Mouse (Mus musculus): Measurements from ENCODE around the gene Fblim1. TPM values are rescaled to one million over a fixed set of nuclear protein-coding genes. Genes with fewer than 3 reads are reported as not detected.
A peak's percentile ranks its signal among the peaks of the same experiment; 100 is the strongest.

Fblim1 gene
- not detected in 2 replicates for total RNA-seq (2015)
- not detected in 2 replicates for total RNA-seq (2017)

DNA sequence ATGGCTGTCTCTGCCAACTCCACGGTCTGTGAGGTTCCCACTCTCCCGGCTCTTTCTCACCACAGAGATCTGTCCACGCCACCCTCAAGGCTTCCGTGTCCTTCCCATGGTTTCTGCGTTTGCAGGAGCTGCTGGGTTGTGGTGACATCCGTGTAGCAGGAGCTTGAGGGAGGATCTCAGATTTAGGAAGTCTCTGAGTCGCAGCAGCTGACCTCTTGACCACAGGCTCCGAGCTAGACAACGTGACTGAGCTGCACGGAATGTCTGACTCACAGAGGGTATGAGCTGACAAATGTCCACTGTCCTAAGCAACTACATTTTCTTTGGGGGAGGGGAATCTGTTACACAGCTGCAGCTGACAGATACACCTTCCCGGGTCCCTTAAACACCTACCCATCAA lies at the start of gene Fblim1:
TSS of gene Fblim1 (minus strand) at position 236 of the 400 bp plus-strand sequence.
- no peak for ATAC-seq (ENCODE audit: poor library complexity, severe bottlenecking)

DNA sequence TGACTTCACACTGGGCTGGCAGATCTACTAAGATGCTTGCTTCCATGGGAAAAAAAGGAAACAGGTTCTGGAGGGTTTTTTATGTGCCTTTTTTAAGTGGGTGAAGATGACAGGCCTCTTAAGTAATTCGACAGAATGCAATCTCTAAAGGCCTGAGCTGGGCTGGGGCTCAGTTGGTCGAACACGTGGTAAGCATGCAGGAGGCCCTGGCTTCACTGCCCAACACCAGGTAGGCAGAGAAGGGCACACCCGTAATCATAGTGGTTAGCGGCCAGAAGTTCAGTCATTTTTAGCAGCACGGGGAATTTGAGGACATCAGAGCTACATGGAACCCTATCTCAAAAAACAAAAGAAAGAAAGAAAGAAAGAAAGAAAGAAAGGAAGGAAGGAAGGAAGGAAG lies 48.6 kb upstream of the Fblim1 start:
- no peak for ATAC-seq (ENCODE audit: poor library complexity, severe bottlenecking)

DNA sequence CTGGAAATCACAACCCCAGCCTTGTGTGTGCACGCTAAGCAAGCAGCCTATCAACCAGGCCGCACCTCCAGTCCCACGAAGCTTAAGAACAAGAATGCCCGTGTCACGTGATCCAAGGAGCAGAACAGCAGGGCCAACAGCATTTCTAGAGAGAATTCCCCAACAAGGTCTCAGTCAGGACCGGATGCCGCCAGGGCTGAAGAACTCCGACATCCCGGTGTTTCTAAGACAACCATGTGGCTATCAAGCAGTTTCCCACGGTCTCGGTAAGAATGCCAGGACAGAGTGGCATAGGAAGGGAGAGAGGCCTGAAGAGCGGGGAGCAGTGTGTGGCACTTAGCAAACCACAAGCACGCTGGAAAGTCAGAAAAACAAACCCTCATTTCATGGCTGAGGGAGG lies 47.9 kb upstream of the Fblim1 start:
- no peak for ATAC-seq (ENCODE audit: poor library complexity, severe bottlenecking)

DNA sequence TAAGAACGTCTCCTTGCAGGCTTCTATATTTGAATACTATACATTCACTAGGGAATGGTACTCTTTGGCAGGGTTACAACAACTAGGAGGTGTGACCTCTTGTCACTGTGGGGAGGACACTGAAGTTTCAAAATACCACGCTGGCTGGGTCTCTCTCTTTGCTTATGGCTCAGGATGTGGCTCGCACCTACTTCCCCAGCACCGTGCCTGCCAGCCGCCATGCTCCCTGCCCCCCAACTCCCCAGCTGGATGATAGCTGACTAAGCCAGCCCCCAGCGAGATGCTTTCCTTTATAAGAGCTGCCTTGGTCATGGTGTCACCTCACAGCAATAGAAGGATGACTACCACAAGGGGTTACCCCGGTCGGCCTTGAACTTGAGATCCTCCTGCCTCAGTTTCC lies 47.1 kb upstream of the Fblim1 start:
- no peak for ATAC-seq (ENCODE audit: poor library complexity, severe bottlenecking)

DNA sequence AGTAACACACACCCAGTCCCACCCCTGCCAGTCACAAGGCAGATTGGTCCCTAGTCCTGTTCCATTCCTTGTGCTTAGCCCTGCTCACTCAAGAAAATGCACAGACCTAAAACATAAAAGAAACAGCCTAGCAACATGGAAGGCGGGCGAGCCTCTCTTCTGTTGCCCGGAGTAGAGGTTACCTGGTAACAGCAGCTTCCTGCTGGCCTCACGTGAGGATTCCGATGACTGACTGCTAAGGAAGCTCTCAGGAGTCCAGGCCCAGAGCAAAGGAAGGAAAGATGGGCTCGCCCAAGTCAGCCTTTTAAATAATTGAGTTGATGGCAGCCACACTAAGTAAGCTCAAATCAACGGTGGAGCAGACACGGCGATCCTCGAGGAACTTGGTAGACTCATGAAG lies 46.0 kb upstream of the Fblim1 start:
- no peak for ATAC-seq (ENCODE audit: poor library complexity, severe bottlenecking)

DNA sequence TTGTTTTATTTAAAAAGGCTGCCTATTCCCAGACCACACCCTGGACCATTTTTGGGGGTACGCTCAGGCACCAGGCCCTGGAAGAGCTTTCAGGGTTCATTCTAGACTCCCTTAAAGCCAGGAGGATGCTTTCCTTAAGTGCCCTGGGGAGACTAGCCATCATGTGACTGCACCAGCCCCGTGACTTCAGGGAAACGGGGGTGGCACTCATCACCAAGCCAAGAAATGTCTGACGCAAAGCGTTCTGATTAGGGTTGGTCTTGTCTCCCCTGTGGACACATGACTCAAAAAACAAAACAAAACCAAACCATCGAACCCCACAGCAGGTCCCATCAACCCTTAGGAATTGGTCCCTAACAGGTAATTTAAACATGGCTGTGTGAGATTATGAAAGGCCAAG lies 45.4 kb upstream of the Fblim1 start:
- no peak for ATAC-seq (ENCODE audit: poor library complexity, severe bottlenecking)

DNA sequence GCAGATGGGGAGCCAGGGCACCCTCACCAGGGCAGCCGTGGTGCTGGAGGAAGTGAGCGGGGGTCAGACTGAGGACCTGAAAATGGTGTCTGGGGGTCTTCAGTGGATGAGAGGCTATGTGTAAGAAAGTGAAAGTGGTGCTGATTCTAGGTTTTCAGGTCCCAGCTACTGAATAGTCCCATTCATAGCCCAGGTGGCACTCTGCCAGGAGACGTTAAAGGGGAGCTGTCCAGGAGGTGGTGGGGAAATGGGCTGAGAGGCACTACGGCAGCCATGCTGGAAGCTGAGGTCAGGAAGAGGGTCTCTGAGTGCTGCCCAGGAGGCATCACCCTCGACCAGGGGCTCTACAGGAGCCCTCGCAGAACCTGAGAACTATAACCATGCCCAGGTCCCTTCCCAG lies 43.3 kb upstream of the Fblim1 start:
- ATAC-seq (ENCODE audit: poor library complexity, severe bottlenecking), result no peak

DNA sequence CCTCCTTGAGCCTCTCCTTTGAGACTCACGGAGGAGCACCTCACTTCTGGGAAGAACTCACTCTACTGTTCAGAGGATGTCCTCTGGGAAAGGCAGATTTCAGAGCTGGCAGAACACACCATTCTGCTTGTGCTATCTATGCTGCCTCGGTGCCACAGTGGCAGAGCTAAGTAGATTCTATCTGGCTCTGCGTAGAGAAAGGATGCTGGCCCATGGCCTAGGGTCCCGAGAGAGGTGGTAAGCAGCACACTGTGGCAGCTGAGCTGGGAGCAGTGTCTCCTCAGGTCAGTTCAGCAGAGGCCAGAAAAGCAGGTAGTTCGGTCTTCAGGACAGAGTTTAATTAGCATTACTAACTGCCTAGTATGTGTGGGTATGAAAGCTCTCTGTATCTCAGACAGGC lies 42.4 kb upstream of the Fblim1 start:
- no peak for ATAC-seq (ENCODE audit: poor library complexity, severe bottlenecking)

DNA sequence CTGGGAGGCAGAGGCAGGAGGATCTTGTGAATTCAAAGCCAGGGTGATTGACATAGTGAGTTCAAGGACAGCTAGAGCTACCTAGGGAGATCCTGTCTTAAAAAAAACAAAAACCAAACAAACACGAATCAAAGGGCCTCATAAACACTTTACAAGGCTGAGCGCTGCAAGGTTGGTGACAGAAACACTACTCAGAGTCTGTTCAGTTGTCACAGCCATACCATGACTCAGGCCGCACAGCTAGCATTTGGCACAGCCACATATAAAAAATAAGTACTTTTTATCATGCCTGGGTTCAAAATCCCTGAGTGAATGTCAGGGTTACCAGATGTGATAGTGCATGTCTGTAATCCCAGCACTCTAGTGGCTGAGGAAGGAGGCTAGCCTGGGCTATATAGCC lies 41.3 kb upstream of the Fblim1 start:
- no peak for ATAC-seq (ENCODE audit: poor library complexity, severe bottlenecking)

DNA sequence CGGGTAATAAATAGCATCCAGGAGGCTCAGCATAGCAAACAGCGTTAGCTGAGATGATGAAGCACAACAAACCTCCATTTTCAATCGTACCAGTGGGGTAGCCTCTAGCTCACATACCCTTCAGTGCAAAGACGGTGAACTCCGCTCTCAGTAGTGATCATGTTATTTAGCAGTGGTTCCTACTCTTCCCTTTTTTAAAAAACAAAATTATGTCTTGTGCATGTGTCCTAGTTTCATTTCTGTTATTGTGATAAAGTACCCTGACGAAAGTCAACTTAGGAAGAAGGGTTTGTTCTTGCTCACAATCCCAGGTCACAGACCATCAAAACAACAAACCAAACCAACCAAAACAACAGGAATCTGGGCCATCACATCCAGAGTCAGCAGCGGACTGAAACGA lies 40.1 kb upstream of the Fblim1 start:
- peak; percentile 51; the same call in 1 of the 2 replicates for ATAC-seq (ENCODE audit: poor library complexity, severe bottlenecking)

DNA sequence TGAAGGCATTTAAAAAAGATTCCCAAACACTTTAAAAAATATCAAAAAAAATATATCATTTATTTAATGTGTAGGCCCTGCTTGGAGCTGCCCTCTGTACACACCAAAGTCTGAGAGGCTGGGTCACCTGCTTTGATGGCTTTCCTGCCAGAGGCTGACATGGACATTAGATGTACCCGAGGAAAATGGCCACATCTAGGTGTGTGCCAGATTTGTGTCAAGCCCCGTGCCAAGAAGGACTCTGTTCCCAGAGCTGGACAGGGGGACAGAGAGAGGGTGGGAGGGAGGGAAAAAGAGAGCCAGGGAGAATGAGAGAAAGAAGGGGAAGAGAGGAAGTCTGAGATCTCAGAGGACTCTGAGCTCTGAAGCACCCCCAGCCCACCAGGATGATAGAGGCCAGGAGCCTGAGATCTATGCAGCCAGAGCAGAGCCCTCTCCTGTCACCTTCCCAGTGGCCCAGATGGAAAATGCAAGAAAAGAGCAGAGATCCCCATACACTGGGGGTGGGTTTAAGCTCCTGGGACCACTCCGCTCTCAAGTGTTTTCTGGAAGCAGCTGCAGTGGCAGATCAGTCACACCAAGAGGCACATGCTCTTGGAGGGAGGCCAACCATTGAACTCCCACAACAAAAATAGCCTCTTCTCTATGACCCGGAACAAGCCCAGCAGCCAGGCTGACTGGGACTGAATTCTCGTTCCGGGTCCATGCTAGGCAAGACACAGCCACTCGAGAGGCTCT lies 37.4 kb upstream of the Fblim1 start:
- ATAC-seq (ENCODE audit: poor library complexity, severe bottlenecking), result no peak

DNA sequence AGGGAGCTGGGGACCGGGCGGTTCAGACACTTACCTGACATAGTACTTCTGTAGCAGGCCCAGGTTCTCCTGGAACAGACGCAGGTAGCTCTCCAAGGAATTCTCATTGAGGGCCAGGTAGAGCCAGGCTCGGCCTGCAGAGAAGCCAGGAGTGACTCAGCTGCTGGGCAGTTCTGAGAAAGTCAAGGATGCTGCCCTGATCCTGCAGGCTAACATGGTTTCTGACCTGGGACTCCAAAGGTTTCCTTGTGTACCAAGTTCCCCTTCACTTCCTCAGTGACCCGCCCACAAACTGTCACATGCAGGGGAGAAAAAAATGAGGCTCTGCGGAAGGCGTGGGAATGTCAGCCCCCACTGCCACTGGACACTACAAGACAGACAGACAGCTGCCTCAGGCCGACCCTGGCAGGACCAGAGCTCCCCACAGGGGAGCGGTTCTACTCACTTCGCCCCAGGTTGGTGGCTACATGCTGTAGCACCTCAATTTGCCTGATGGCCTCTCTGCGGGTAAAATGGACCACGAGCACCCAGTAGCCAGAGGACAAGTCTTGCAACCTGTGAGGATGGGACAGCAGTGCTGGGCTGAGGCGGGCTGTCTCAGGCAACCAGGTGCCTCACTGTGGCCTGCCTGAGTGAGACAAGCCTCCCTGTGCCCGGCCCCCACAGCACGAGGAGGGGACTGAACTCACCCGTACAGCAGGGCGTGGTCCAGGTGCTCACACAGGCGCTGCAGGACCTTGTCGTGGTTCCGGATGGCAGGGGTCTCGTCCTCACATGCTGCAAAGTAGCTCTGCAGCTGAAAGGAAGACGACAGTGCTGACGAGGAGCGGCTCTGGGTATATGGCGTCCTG lies 36.3 kb upstream of the Fblim1 start:
- no peak for ATAC-seq (ENCODE audit: poor library complexity, severe bottlenecking)

DNA sequence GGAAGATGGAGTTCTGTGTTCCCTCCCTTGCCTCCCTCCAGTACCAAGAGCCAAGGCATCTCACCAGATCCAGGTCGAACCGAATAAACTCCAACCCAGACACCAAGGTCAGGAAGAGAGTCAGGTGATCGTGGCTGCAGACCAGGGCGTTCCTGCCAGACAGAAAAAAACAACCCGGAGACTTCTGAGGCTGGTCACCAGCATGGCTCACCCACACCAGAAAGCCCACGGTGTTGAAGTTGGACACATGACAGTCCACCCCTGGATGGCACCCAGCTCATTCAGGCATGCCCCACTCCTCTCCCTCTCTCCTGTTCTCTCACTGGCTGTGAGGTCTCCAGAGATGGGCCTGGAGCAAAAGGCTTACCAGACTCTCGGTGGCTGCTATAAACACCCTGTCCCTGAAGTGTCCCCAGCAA lies 35.5 kb upstream of the Fblim1 start:
- ATAC-seq (ENCODE audit: poor library complexity, severe bottlenecking), result no peak

DNA sequence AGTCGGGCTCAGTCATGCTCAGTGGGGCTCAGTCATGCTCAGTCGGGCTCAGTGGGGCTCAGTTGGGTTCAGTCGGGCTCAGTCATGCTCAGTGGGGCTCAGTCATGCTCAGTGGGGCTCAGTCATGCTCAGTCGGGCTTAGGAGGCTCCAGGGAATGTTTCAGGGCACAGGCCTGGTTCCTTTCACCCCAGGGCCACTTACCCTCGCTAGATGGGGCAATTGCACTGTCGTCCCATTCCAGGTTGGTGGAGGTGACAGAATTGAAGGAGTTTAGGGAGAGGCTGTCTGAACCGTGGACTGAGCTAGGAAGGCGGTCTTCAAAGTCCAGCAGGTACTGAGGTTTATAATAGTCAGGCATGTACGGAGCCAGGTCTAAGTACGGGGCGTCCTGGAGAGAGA lies 33.6 kb upstream of the Fblim1 start:
- no peak for ATAC-seq (ENCODE audit: poor library complexity, severe bottlenecking)

DNA sequence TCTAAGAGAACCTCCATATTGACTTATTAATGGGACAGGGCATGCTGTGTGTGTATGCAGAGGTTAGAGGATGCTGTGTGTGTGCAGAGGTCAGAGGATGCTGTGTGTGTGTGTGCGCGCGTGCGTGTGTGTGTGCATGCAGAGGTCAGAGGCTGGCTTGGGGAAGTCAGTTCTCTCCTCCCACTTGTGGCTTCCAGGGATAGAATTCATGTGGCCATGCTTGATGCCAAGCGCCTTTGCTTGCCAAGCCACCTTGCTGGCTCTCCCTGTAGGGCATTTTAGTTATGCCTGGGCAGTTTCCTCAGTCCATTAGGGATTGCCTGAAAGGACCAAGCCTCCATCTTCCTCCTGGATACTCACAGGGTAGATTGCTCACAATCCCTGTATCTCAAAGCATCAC lies 30.8 kb upstream of the Fblim1 start:
- ATAC-seq (ENCODE audit: poor library complexity, severe bottlenecking), result no peak

DNA sequence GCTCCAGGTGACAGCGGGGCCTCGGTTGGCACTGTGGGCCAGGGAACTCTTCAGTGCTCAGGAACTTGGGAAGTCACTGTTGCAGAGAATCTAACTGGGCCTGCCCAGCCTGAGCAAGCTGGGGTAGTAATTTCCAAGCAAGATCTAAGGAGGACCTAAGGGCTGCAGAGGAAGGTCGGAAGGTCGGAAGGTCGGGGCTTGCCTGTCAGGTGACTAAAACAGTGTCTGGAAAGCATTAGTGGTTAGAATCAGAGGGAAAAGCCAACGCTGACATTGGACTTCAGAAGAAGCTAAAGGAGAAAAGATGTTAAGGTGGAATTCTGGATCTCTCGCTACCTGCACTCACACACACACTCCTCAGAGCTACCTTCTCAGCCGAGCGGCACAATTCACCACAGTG lies 30.1 kb upstream of the Fblim1 start:
- no peak for ATAC-seq (ENCODE audit: poor library complexity, severe bottlenecking)

DNA sequence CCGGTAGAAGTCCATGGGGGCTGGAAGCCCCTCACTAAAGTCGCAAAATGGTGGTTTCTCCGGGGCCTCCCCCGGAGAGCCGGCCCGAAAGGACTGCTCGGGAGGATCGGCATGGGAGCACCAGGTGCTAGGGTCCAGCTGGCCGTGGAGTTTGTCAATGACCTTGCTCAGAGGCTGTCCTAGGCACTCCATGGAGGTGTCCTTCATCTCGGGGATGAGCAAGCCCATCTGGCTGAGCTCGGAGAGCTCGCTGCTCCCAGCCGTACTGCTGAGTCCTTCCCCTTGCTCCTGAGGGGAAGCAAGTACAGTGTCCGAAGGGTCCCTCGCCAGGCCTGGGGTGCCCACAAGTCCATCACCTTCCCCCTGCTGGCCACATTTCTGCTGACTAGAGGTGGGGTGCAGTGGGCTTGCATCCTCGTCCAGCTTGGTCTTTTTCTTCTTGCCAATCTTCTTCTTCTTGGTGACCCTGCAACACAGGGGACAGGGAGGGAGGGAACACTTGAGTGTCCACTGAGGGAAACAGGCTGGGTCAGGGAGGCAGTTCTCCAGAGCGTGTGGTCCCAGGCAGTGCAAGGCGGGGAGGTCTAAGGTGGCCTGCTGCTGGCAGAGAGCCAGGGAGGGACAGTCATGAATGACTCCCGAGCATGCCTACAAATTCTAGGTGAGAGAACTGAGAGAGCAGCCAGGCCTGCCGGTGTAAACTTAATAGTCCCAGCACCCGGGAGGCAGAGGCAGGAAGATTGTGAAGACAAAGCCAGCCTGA lies 26.4 kb upstream of the Fblim1 start:
- ATAC-seq (ENCODE audit: poor library complexity, severe bottlenecking), result no peak

DNA sequence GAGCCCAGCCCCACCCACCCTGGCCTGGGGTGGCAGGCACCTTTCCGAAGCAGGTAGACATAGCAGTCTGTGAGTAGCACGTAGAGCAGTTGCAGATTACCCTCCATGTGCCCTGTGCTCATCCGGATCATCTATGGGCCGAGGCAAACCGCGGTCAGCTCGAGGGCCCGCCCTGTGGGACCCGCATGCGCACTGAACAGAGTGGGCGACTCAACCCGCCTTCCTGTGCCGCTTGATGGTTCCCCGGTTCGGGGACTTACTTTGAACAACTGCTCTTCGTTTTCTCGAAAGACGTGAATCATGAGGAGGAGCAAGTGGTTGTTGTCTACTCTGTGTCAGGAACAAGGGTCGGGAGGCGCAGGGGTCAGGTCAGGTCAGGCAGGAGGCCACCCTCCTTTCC lies 25.4 kb upstream of the Fblim1 start:
- ATAC-seq (ENCODE audit: poor library complexity, severe bottlenecking), result no peak

DNA sequence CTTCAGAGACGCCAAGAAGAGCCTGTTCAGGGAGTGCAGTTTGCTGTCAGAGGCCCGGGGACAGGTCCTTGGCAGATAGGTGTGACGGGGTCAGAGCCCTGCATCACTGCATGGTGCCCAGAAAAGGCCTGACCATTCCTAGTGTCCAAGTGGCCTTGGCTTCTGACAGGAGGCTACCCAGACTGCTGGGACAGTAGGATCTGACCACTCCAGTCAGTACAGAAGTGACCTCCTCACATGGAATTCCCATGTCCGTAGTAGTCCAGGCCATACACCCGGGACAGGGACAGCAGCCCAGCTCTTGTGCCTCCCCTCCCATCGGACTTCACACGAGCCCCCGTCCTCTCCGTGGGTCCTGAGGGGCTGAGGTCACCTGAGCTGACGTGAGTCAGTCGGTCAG lies 24.1 kb upstream of the Fblim1 start:
- ATAC-seq (ENCODE audit: poor library complexity, severe bottlenecking), result no peak

DNA sequence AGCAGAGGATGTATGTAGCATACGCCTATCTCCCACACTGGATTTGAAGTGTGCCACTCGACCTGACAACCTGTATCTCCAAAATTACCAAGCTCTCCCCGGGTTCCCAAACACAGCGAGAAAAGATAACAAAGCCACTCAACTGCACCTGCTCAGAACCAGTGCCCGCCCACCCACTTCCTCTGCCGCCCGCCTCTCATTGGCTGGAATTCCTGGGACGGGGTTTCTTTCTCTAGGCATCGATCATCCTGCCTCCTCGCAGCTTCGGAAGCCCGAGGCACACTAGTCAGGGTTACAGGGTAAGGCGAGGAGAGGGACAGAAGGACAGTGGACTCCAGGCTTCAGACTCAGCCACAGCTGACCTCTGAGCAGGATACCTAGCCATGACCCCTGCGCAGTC lies 22.8 kb upstream of the Fblim1 start:
- no peak for ATAC-seq (ENCODE audit: poor library complexity, severe bottlenecking)

DNA sequence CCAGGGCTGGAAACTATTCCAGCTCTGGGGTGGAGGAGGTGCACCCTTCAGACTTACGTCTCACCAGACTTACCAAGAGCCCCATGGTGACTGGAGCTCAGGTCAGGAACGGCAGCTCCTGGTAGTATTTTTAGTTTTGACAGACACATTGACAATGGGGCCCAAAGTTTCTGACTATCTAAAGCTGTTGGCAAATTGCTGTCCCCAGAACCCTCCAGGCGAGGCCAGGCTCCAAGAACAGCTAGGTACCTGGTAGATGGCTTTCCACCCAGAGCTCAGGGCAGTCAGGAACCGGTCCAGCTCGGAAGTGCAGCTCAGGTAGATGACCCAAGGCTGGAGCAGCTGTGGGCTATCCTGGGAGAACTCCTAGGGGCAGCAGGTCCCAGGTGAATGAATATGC lies 21.6 kb upstream of the Fblim1 start:
- ATAC-seq (ENCODE audit: poor library complexity, severe bottlenecking), result no peak
